ENCODE assay signal across 16 mouse cellular contexts in the genomic region with DNA sequence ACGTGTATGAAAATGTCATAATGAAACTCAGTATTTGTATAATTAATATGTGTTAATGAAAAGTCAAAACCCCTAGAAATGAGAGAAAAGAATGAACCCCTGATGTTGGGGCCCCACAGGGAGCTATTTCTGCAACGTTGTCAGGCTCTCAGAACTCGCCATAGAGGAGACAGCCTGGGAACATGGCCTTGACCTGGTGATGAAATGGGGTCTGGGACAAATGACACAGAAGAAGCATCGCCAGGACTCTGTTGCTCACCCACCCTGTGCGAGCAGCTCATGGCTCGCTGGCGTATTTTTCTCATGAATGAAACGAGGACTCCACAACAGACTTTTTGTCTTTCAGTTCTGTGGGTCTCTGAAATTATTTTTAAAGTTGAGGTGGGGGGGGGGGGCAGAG.
"Had no signal": no experiment of that assay in that cellular context is flagged by ENCODE, and none has a peak within 500 bp of the region (broad histone marks: within the 10 kb centered on the region; RNA-seq: fewer than 3 reads in every experiment).

No protein-coding gene starts in this region.

- H3K36me3 ChIP-seq: midbrain, embryonic 10.5 days; midbrain, embryonic 12.5 days; neural tube, embryonic 13.5 days; neural tube, embryonic 15.5 days; stomach, embryonic 15.5 days had no signal

- H3K4me2 ChIP-seq: lung, embryonic 14.5 days; midbrain, embryonic 12.5 days; neural tube, embryonic 13.5 days; neural tube, embryonic 15.5 days; stomach, embryonic 15.5 days had no signal

- DNase-seq: lung, adult 18-20 months; lung, embryonic 14.5 days; lung, postnatal 10 days; lung, postnatal 4 days; right cerebral cortex, postnatal 14 days; thymus, adult 2 months; thymus, postnatal 14 days; thymus, postnatal 36 days had no signal

- H3K27me3 ChIP-seq: midbrain, embryonic 12.5 days; neural tube, embryonic 13.5 days; neural tube, embryonic 15.5 days; stomach, embryonic 15.5 days had no signal

- H3K4me3 ChIP-seq: midbrain, embryonic 10.5 days; midbrain, embryonic 12.5 days; myocyte; neural tube, embryonic 13.5 days; neural tube, embryonic 15.5 days; stomach, embryonic 15.5 days had no signal

- H3K9me3 ChIP-seq: midbrain, embryonic 10.5 days; midbrain, embryonic 12.5 days; neural tube, embryonic 13.5 days; neural tube, embryonic 15.5 days; stomach, embryonic 15.5 days had no signal

- ATAC-seq: midbrain, embryonic 16.5 days had no signal

- H3K9ac ChIP-seq: lung, embryonic 14.5 days; midbrain, embryonic 12.5 days; neural tube, embryonic 13.5 days; neural tube, embryonic 15.5 days; stomach, embryonic 15.5 days had no signal

- H3K27ac ChIP-seq: midbrain, embryonic 10.5 days; midbrain, embryonic 12.5 days; neural tube, embryonic 13.5 days; neural tube, embryonic 15.5 days; stomach, embryonic 15.5 days; stomach, postnatal 0 days had no signal
